Mouse (Mus musculus) stomach, embryonic 16.5 days (tissue): ENCODE measurements around the gene Samsn1. TPM values are rescaled to one million over a fixed set of nuclear protein-coding genes. Genes with fewer than 3 reads are reported as not detected.

ENCODE experiments used
- ATAC-seq: fragments of 200-750 bp; cut with Nextera tagmentation; 2 replicates; pipeline ENCODE4 v1.8.0; 2017; ENCODE audit warnings: moderate number of reproducible peaks, moderate TSS enrichment; ENCODE audit not compliant: insufficient read depth, low FRiP score
- H3K27ac ChIP-seq: fragments of 300-500 bp; sonication (generic); 2 replicates; pipeline ENCODE4 v1.5.1; 2014; ENCODE audit warnings: low read length
- H3K27me3 ChIP-seq: fragments of 300-500 bp; sonication (generic); 2 replicates; pipeline ENCODE4 v1.6.1; 2014; ENCODE audit warnings: low read length, control low read depth, mixed read lengths; ENCODE audit not compliant: control insufficient read depth, insufficient read depth
- H3K36me3 ChIP-seq: fragments of 300-500 bp; sonication (generic); 2 replicates; pipeline ENCODE4 v1.6.1; 2014; ENCODE audit warnings: low read length; ENCODE audit not compliant: control insufficient read depth, insufficient read depth
- H3K4me1 ChIP-seq: fragments of 300-500 bp; sonication (generic); 2 replicates; pipeline ENCODE4 v1.6.1; 2014; ENCODE audit warnings: low read length, control low read depth, mixed read lengths; ENCODE audit not compliant: control insufficient read depth, insufficient read depth
- H3K4me2 ChIP-seq: fragments of 300-500 bp; sonication (generic); 2 replicates; pipeline ENCODE4 v1.6.1; 2014; ENCODE audit warnings: low read depth, low read length, mixed read lengths
- H3K4me3 ChIP-seq: fragments of 300-500 bp; sonication (generic); replicated peaks from 2 replicates; pipeline ENCODE4 v1.5.1; 2014; ENCODE audit warnings: mild to moderate bottlenecking, low read length
- H3K9ac ChIP-seq: fragments of 300-500 bp; sonication (generic); 2 replicates; pipeline ENCODE4 v1.6.1; 2014; ENCODE audit warnings: low read length
- H3K9me3 ChIP-seq: fragments of 300-500 bp; sonication (generic); replicated peaks from 2 replicates; pipeline ENCODE4 v1.6.1; 2016; ENCODE audit warnings: low read length, control low read depth; ENCODE audit not compliant: control insufficient read depth
- WGBS: fragments of 180-500 bp; shearing (Covaris S2); extraction: QIAGEN DNeasy Blood & Tissue Kit; methylation state at CpG from one replicate; pipeline ENCODE4 v1.1.7; 2014; 5-methylcytosine and 5-hydroxymethylcytosine counted together
- polyA plus RNA-seq: library from polyadenylated mRNA; unstranded; fragments of >200 nt; fragmentation: Nextera tagmentation; extraction: Ambion mirVana; gene quantifications from 2 replicates; pipeline ENCODE4 v1.2.1, GENCODE M21; 2015

Gene Samsn1
- polyA plus RNA-seq, 1 experiment from 2014 or later = 4.6 TPM

GRCm38 (mm10) chr16:76002870-76003572, 19.1 kb downstream of the Samsn1 start:
- H3K27me3 ChIP-seq = no peaks in the 10 kb centered on the region
- 83% methylated on average over 3 of the region's 3 CpGs for WGBS
- H3K4me2 ChIP-seq = no peak overlapping the region
- H3K9ac ChIP-seq = no peak overlapping the region
- H3K9me3 ChIP-seq = no peaks in the 10 kb centered on the region
- ATAC-seq = no peak
- H3K4me1 ChIP-seq = no peaks in the 10 kb centered on the region; the same call in 1 of the 2 replicates
- no peak overlapping the region for H3K27ac ChIP-seq
- H3K4me3 ChIP-seq = no peak overlapping the region
- H3K36me3 ChIP-seq = no peaks in the 10 kb centered on the region

GRCm38 (mm10) chr16:76002287-76002686, 19.8 kb downstream of the Samsn1 start:
- no peak overlapping the region for H3K27ac ChIP-seq
- no peaks in the 10 kb centered on the region for H3K9me3 ChIP-seq
- H3K4me3 ChIP-seq = no peak overlapping the region
- WGBS = 73% methylated on average over 12 of the region's 12 CpGs
- no peak for ATAC-seq
- H3K4me1 ChIP-seq = no peaks in the 10 kb centered on the region; the same call in 1 of the 2 replicates
- no peaks in the 10 kb centered on the region for H3K27me3 ChIP-seq
- H3K9ac ChIP-seq = no peak overlapping the region
- no peak overlapping the region for H3K4me2 ChIP-seq
- H3K36me3 ChIP-seq = no peaks in the 10 kb centered on the region

- Histone ChIP-seq H3K27ac (no peak overlapping the region), H3K27me3 (no peaks in the 10 kb centered on the region), H3K4me3 (no peak overlapping the region), H3K36me3 (no peaks in the 10 kb centered on the region), H3K4me2 (no peak overlapping the region), H3K9ac (no peak overlapping the region), H3K9me3 (no peaks in the 10 kb centered on the region), H3K4me1 (no peaks in the 10 kb centered on the region; the same call in 1 of the 2 replicates)
- 83% methylated on average over 6 of the region's 6 CpGs for WGBS
- ATAC-seq = no peak
Observed at GRCm38 (mm10) chr16:76001788-76002187, 20.3 kb downstream of the Samsn1 start.

GRCm38 (mm10) chr16:76000127-76000526, 22.0 kb downstream of the Samsn1 start:
- Histone ChIP-seq H3K4me3 (no peak overlapping the region), H3K4me1 (no peaks in the 10 kb centered on the region; the same call in 1 of the 2 replicates), H3K9me3 (no peaks in the 10 kb centered on the region), H3K4me2 (no peak overlapping the region), H3K27me3 (no peaks in the 10 kb centered on the region), H3K36me3 (no peaks in the 10 kb centered on the region), H3K27ac (no peak overlapping the region), H3K9ac (no peak overlapping the region)
- WGBS = 76% methylated on average over 9 of the region's 9 CpGs
- ATAC-seq = no peak

GRCm38 (mm10) chr16:75990173-75990572, 31.9 kb downstream of the Samsn1 start:
- Histone ChIP-seq H3K4me3 (no peak overlapping the region), H3K36me3 (no peaks in the 10 kb centered on the region), H3K27ac (no peak overlapping the region), H3K4me2 (no peak overlapping the region), H3K4me1 (no peaks in the 10 kb centered on the region), H3K27me3 (no peaks in the 10 kb centered on the region), H3K9ac (no peak overlapping the region), H3K9me3 (no peaks in the 10 kb centered on the region)
- no peak for ATAC-seq
- 75% methylated on average over 1 of the region's 1 CpGs for whole genome bisulfite sequencing

GRCm38 (mm10) chr16:75983831-75984230, 38.2 kb downstream of the Samsn1 start:
- Histone ChIP-seq H3K27ac (no peak overlapping the region), H3K9me3 (no peaks in the 10 kb centered on the region), H3K4me3 (no peak overlapping the region), H3K27me3 (no peaks in the 10 kb centered on the region), H3K4me2 (no peak overlapping the region), H3K4me1 (no peaks in the 10 kb centered on the region), H3K9ac (no peak overlapping the region), H3K36me3 (no peaks in the 10 kb centered on the region)
- 89% methylated on average over 1 of the region's 1 CpGs for whole genome bisulfite sequencing
- ATAC-seq = no peak

GRCm38 (mm10) chr16:75979381-75979780, 42.7 kb downstream of the Samsn1 start:
- Histone ChIP-seq H3K9ac (no peak overlapping the region), H3K4me2 (no peak overlapping the region)

GRCm38 (mm10) chr16:75977798-75978197, 44.3 kb downstream of the Samsn1 start:
- no peaks in the 10 kb centered on the region for H3K4me1 ChIP-seq
- no peak overlapping the region for H3K9ac ChIP-seq
- H3K36me3 ChIP-seq = no peaks in the 10 kb centered on the region
- ATAC-seq = no peak
- H3K27ac ChIP-seq = no peak overlapping the region
- no peak overlapping the region for H3K4me3 ChIP-seq
- H3K9me3 ChIP-seq = no peaks in the 10 kb centered on the region
- H3K4me2 ChIP-seq = no peak overlapping the region
- no peaks in the 10 kb centered on the region for H3K27me3 ChIP-seq
- WGBS = 81% methylated on average over 5 of the region's 5 CpGs

More at GRCm38 (mm10) chr16:75979381-75979780, 42.7 kb downstream of the Samsn1 start:
- Histone ChIP-seq H3K4me3 (no peak overlapping the region), H3K36me3 (no peaks in the 10 kb centered on the region), H3K27ac (no peak overlapping the region), H3K4me1 (no peaks in the 10 kb centered on the region), H3K27me3 (no peaks in the 10 kb centered on the region), H3K9me3 (no peaks in the 10 kb centered on the region)
- ATAC-seq = no peak

- no peak for ATAC-seq
- H3K36me3 ChIP-seq = no peaks in the 10 kb centered on the region
Observed at GRCm38 (mm10) chr16:75975682-75976332, 46.3 kb downstream of the Samsn1 start.

More at GRCm38 (mm10) chr16:75975682-75976332, 46.3 kb downstream of the Samsn1 start:
- H3K27me3 ChIP-seq = no peaks in the 10 kb centered on the region
- H3K27ac ChIP-seq = no peak overlapping the region
- H3K4me2 ChIP-seq = no peak overlapping the region
- no peak overlapping the region for H3K4me3 ChIP-seq
- 79% methylated on average over 11 of the region's 11 CpGs for WGBS
- H3K9ac ChIP-seq = no peak overlapping the region
- H3K4me1 ChIP-seq = no peaks in the 10 kb centered on the region
- H3K9me3 ChIP-seq = no peaks in the 10 kb centered on the region
